8 mouse cellular contexts compared by ENCODE assay signal in the genomic region with DNA sequence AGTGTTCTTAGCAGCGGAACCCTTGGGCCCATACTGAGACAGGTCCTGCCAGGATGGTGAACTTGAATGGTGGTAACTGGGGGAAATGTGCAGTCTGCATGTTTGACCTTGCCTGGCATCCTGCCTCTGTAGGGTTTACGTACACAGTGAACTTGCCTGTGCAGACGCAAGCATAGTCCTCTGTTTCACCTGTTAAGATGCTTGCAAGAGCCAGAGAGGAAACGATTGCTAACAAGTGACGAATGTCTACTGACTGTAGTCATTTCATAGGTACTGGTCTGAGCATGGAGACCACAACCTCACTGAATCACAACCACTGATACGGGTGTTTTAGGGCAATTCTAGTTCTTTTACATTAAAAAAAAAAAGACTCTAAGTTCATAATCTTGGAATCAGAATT.
DNase-seq lines count a peak whose midpoint lies in the region; ATAC-seq lines count a peak whose summit lies in the region.

No protein-coding gene starts in this region.

- intact Hi-C loops in left cerebral cortex, postnatal 36 days (cut with DNase I), result no loop called here

- peak; percentile 14 to 20 for DNase-seq in cerebellum, postnatal 10 days
- DNase-seq in cerebellum, adult 11 months, result no peak
- peak; percentile 72 for DNase-seq in CD4-positive helper T cell, adult 2 months (ENCODE audit: low read depth, low spot score)
- DNase-seq in induced T-regulatory cell, adult 2 months (ENCODE audit: low read depth), result peak; percentile 88
- DNase-seq in thymus, postnatal 25 days, result no peak
- no peak for DNase-seq in lung, postnatal 25 days (ENCODE audit: low spot score)
- no peak for DNase-seq in left cerebral cortex, postnatal 36 days (ENCODE audit: low spot score in 2 of 2)

- peak; percentile 33 for ATAC-seq in CD4-positive, CD25-positive, alpha-beta regulatory T cell, adult 4 months

Comparison
In these comparisons a context has a peak if more than half of its experiments do, and no peak if none do; other contexts are left out.
1. DNase-seq: peak in cerebellum, postnatal 10 days (2 of 2), CD4-positive helper T cell, adult 2 months (single experiment) and induced T-regulatory cell, adult 2 months (single experiment); none in cerebellum, adult 11 months (single experiment), thymus, postnatal 25 days (single experiment), lung, postnatal 25 days (single experiment) and left cerebral cortex, postnatal 36 days (0 of 2).